Mouse (Mus musculus) layer of hippocampus, postnatal 14 days (tissue): ENCODE measurements around the gene Plch2. TPM values are rescaled to one million over a fixed set of nuclear protein-coding genes. Genes with fewer than 3 reads are reported as not detected.

Experiments
- DNase-seq, 2 experiments: peaks; one replicate each; pipeline ENCODE4 v3.0.0; 2021 to 2022; ENCODE audit warnings: low spot score in 2 of 2, mixed read lengths in 1 of 2
- total RNA-seq, 2 experiments: library from RNA; stranded (reverse); gene quantifications; 2 replicates each; pipeline ENCODE4 v1.2.3; 2021

Gene Plch2
- total RNA-seq, 2 experiments from 2014 or later = 90.9 to 97.9 TPM

DNA sequence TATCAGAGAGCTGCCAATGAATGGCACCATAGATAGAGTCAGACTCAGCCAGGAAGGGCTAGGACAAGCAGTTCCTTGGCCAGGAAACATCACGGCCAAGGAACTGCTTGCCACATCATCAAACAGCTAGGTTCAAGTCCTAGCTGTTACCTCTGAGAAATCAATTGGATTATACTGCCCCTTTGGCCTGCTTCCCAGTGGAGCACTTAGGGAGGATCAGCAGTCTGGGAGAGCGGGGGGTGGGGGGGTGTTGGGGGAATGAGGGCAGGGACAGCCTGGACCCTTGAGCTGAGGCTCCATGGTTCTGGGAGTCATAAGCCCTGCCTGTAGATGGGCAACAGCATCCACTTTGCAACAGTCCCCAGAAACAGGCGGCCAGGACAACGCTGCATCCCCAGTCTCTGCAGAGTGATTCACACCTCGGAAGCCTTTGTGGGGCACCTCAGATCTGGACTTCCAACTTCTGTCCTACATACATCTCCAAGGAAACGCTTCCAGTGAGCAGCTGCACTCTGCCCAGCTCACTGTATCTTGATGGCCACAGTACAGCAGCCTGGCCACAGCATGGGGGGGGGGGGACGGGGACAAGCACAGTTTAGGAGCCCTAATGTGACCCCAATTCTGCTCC is 34.2 kb downstream of the Plch2 start:
- no peak for DNase-seq

GRCm38 (mm10) chr4:155020813-155021212 is 35.8 kb downstream of the Plch2 start:
- DNase-seq = no peak

DNA sequence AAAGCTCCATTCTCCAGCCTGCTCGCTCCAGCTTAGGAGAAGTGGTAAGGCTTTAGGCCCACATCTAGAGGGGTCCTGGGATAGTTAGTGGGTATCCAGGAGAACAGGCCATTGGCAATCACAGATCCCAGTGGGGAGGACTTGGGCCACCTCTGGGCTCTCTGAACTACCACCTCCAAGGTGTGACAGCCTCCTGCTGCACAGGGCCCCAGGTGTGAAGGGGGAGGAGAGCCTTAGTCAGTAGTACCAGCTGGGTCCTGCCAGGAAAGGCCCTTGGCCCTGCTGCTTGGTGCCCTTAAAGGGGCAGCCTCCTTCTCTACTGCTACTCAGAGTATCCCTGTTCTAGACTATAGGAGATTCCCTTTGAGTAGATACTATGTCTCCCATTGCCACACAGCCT is 36.4 kb downstream of the Plch2 start:
- no peak for DNase-seq

DNA sequence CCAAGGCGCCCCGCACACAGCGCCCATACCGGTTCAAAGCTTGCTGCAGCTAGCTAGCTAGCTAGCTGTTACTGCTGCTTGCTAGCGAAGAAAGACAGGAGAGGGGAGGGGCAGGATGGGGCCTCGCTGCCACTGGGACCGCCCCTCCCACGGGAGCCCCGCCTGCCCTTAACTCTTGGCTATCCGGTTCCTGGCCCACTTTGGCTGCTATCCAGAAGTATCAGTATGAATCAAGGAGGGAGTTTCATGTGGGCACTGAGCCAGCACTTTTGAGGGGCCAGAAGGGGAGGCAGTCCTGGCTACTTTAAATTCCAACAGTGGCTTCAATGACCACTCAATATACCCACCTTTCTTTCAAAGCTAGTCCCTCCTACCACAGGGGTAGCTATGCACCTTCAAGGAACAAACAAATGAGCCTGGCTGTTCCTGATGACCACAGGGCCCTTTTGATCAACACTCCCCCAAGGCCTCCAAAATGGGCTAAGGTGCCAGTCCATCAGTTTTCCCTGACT is 37.2 kb downstream of the Plch2 start:
- no peak for DNase-seq

- no peak for DNase-seq
Observed at GRCm38 (mm10) chr4:155018601-155019335, 37.8 kb downstream of the Plch2 start.

GRCm38 (mm10) chr4:155018066-155018465 is 38.5 kb downstream of the Plch2 start:
- DNase-seq = no peak

- no peak for DNase-seq
Observed at GRCm38 (mm10) chr4:155017253-155017878, 39.2 kb downstream of the Plch2 start.

- DNase-seq = no peak
Observed at GRCm38 (mm10) chr4:155016807-155017206, 39.8 kb downstream of the Plch2 start.

DNA sequence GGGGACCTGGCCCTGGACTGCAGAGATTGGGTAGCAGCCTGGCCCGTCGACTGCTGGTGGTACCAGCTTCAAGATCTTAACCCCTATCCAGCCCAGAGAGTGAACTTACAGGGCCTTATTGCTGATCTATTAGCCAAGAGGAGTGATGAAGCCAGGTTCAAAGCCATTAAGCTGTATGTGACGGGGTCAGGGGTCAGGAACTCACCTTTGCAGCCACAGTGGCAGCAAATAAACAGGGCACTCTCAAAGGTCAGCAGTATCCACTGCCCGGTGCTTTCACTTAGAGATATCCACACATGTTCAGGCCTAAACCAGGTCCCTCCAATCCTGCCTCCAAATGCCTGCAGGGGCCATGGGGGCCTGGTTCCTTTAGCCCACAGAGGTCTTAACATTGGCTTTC is 41.0 kb downstream of the Plch2 start:
- no peak for DNase-seq

GRCm38 (mm10) chr4:155014791-155015190 is 41.8 kb downstream of the Plch2 start:
- DNase-seq = peak in 1 of 2 experiments; percentile 54

GRCm38 (mm10) chr4:155014244-155014643 is 42.3 kb downstream of the Plch2 start:
- DNase-seq = no peak

GRCm38 (mm10) chr4:155012788-155013187 is 43.8 kb downstream of the Plch2 start:
- peak; percentile 52 to 53 for DNase-seq

- peak; percentile 50 to 74 for DNase-seq
Observed at GRCm38 (mm10) chr4:155012115-155012514, 44.5 kb downstream of the Plch2 start.

DNA sequence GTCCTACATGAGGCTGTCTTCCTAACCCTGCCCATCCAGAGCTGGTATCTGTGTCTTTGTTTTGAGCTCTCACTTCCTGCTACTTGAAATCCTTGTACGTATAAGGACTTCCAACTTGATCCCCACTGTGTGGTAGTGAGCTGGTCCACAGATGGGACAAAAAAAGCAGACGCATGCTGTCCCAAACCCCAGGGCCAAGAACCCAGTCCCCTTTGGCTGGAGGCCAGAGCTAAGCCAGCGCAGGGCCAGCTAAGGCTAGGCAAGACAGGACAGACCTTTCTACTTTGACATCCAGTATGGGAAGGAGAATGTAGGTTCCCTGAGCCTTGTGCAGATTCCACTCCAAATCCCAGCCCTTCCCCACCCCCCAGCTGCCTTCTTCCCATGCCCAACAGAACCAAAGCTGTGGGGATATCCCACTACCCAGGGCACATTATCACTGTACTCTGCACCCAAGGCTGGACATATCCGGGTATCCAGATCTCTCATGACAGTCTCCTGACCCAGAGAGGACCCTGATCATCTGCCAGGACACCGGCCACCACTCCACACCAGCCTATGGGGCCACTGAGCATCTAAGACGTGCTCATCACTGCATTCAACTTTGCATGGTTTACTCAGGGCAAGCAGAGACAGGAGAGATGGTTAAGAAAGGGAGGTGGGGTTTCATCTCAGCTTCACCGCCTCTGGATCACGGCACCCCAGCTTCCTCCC is 45.1 kb downstream of the Plch2 start:
- peak in 1 of 2 experiments; percentile 45 for DNase-seq

GRCm38 (mm10) chr4:155010870-155011269 is 45.7 kb downstream of the Plch2 start:
- peak; percentile 73 to 88 for DNase-seq

GRCm38 (mm10) chr4:155009216-155009615 is 47.4 kb downstream of the Plch2 start:
- DNase-seq = no peak

GRCm38 (mm10) chr4:155008075-155008474 is 48.5 kb downstream of the Plch2 start:
- DNase-seq = no peak

DNA sequence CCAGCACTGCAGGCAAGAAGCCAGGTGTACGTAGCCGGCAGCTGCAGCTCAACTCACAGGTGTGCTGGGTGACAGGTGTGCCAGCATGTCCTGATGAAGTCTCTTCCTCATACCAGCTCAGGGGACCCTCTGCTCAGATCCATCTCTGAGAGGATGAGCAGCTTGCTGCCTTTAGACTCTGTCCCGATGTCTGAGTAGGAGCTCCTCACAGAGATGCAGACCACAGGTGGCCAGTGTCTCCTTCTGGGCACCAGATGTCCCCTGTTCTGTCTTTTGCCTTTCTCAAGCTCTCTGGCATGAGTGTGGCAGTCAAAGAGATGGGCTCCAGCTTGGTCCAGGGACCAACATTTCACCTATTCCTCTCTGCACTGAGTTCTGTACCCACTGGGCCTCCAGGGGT is 48.9 kb downstream of the Plch2 start:
- no peak for DNase-seq

DNA sequence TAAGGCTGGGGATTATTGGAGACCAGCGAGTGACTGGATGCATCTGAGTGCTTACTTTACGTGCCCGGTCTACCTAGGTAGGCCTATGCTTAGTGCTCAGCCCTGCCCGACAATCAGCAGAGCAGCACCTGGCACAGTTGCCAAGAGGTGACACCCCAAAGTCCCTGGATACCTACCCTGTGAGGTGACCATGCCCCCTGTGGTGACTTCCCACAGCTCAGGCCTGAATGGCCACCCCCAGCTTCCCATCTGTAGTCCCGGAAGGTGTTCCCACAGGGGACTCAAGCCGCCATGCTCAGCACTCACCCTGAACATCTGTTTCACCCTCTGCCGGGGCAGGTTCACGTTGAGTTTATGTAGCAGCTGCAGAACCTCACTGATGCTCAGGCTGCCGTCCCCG is 50.3 kb downstream of the Plch2 start:
- DNase-seq = no peak

DNA sequence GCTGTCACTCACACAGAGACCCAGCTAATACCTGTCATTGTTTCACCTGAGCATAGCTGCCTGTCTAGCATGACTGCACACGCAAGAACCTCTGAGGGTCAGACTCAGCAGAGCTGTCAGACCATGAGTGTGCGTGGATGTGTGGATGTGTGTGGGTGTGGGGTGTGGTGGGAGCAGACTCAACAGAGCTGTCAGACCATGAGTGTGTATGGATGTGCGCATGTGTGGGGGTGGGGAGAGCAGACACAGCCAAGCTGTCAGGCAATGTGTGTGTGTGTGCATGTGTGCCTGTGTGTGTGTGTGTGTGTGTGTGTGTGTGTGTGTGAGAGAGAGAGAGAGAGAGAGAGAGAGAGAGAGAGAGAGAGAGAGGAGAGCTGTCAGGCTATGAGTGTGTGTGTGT is 51.3 kb downstream of the Plch2 start:
- DNase-seq = no peak

- DNase-seq = no peak
Observed at GRCm38 (mm10) chr4:154999379-154999778, 57.2 kb downstream of the Plch2 start.
